Mouse (Mus musculus) neural tube, embryonic 11.5 days (tissue): ENCODE measurements around the gene Gfap. TPM values are rescaled to one million over a fixed set of nuclear protein-coding genes. Genes with fewer than 3 reads are reported as not detected.

Experiments used
- ATAC-seq: fragments of 200-750 bp; cut with Nextera tagmentation; 2 replicates; pipeline ENCODE4 v1.8.0; 2017; ENCODE audit warnings: moderate number of reproducible peaks, mild to moderate bottlenecking, moderate TSS enrichment, moderate library complexity; ENCODE audit not compliant: insufficient read depth, low FRiP score, low TSS enrichment
- DNase-seq: peaks from one replicate; pipeline ENCODE4 v3.0.0-alpha.2; 2015; ENCODE audit warnings: low spot score
- H3K27ac ChIP-seq: fragments of 300-500 bp; sonication (generic); 2 replicates; pipeline ENCODE4 v1.5.1; 2014; ENCODE audit warnings: low read depth, mild to moderate bottlenecking, low read length
- H3K27me3 ChIP-seq: fragments of 300-500 bp; sonication (generic); 2 replicates; pipeline ENCODE4 v1.6.1; 2014; ENCODE audit warnings: mild to moderate bottlenecking, low read length, mixed read lengths; ENCODE audit not compliant: control insufficient read depth, insufficient read depth
- H3K36me3 ChIP-seq: fragments of 300-500 bp; sonication (generic); 2 replicates; pipeline ENCODE4 v1.6.1; 2014; ENCODE audit warnings: mild to moderate bottlenecking, low read length, moderate library complexity, mixed read lengths; ENCODE audit not compliant: control insufficient read depth, insufficient read depth
- H3K4me1 ChIP-seq: fragments of 300-500 bp; sonication (generic); 2 replicates; pipeline ENCODE4 v1.6.1; 2014; ENCODE audit warnings: low read length, mixed read lengths; ENCODE audit not compliant: control insufficient read depth, insufficient read depth
- H3K4me2 ChIP-seq: fragments of 300-500 bp; sonication (generic); 2 replicates; pipeline ENCODE4 v1.6.1; 2014; ENCODE audit warnings: low read depth, mild to moderate bottlenecking, moderate library complexity
- H3K4me3 ChIP-seq: fragments of 300-500 bp; sonication (generic); 2 replicates; pipeline ENCODE4 v1.5.1; 2014; ENCODE audit warnings: low read depth, low read length
- H3K9ac ChIP-seq: fragments of 300-500 bp; sonication (generic); 2 replicates; pipeline ENCODE4 v1.6.1; 2014; ENCODE audit warnings: mild to moderate bottlenecking, low read length
- H3K9me3 ChIP-seq: fragments of 300-500 bp; sonication (generic); 2 replicates; pipeline ENCODE4 v1.6.1; 2016; ENCODE audit warnings: low read length; ENCODE audit not compliant: control insufficient read depth
- whole genome bisulfite sequencing: fragments of 180-500 bp; shearing (Covaris S2); extraction: QIAGEN DNeasy Blood & Tissue Kit; methylation state at CpG from one replicate; pipeline ENCODE4 v1.1.7; 2014; 5-methylcytosine and 5-hydroxymethylcytosine counted together
- polyA plus RNA-seq: library from polyadenylated mRNA; unstranded; fragments of >200 nt; fragmentation: Nextera tagmentation; extraction: Ambion mirVana; gene quantifications from 2 replicates; pipeline ENCODE4 v1.2.1, GENCODE M21; 2014

Gene Gfap
- polyA plus RNA-seq, 1 experiment from 2014 or later = 0.20 TPM

GRCm38 (mm10) chr11:102890096-102890495 lies 10.6 kb downstream of the Gfap start:
- Histone ChIP-seq H3K4me1 (no peaks in the 10 kb centered on the region), H3K9me3 (no peaks in the 10 kb centered on the region), H3K27me3 (peaks cover 26% of the 10 kb centered on the region), H3K36me3 (no peaks in the 10 kb centered on the region), H3K4me3 (no peak overlapping the region), H3K4me2 (no peak overlapping the region), H3K9ac (no peak overlapping the region), H3K27ac (no peak overlapping the region)
- 56% methylated on average over 5 of the region's 5 CpGs for WGBS
- no peak for ATAC-seq
- no peak for DNase-seq

- Histone ChIP-seq H3K36me3 (no peaks in the 10 kb centered on the region), H3K27me3 (peaks cover 9% of the 10 kb centered on the region), H3K27ac (no peak overlapping the region), H3K4me2 (no peak overlapping the region), H3K4me1 (no peaks in the 10 kb centered on the region), H3K4me3 (no peak overlapping the region), H3K9me3 (no peaks in the 10 kb centered on the region), H3K9ac (no peak overlapping the region)
- 67% methylated on average over 3 of the region's 3 CpGs for WGBS
- DNase-seq (no peak), ATAC-seq (no peak)
Observed at GRCm38 (mm10) chr11:102888135-102888534, 12.6 kb downstream of the Gfap start.

DNA sequence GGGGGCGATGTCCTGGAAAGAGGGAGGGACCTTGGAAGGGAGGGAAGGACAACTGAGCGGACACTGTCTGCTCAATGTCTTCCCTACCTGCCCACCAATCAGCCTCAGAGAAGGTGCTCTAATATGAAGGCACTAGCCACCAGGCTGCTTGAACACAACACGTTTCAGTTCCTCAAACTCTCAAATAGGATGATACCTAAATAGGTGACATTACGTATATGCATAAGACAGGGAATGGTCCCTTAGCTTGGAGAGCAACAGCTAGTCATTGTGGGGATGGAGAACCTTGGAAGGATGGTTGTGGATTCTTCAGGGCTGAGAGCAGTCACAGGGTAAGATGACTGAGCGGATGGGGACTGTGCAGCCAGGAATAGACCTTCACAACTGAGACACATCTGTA lies 13.3 kb downstream of the Gfap start:
- Histone ChIP-seq H3K4me2 (no peak overlapping the region), H3K4me1 (no peaks in the 10 kb centered on the region), H3K9me3 (no peaks in the 10 kb centered on the region), H3K4me3 (no peak overlapping the region), H3K36me3 (no peaks in the 10 kb centered on the region), H3K9ac (no peak overlapping the region), H3K27me3 (peaks cover 6% of the 10 kb centered on the region), H3K27ac (no peak overlapping the region)
- ATAC-seq (no peak), DNase-seq (no peak)
- 85% methylated on average over 5 of the region's 5 CpGs for WGBS

GRCm38 (mm10) chr11:102884616-102885219 lies 16.0 kb downstream of the Gfap start, which contains the start of gene Fam187a:
TSS of gene Fam187a (plus strand) at chr11:102885169.
- Histone ChIP-seq H3K9ac (no peak within 1 kb of the TSS), H3K27ac (no peak within 1 kb of the TSS), H3K4me2 (no peak within 1 kb of the TSS), H3K4me1 (peaks cover 7% of the 10 kb centered on the region), H3K9me3 (no peaks in the 10 kb centered on the region), H3K36me3 (no peaks in the 10 kb centered on the region), H3K27me3 (peaks cover 2% of the 10 kb centered on the region; the same call in 1 of the 2 replicates), H3K4me3 (no peak within 1 kb of the TSS)
- DNase-seq (no peak), ATAC-seq (no peak)
- WGBS = 54% methylated on average over 10 of the region's 10 CpGs

DNA sequence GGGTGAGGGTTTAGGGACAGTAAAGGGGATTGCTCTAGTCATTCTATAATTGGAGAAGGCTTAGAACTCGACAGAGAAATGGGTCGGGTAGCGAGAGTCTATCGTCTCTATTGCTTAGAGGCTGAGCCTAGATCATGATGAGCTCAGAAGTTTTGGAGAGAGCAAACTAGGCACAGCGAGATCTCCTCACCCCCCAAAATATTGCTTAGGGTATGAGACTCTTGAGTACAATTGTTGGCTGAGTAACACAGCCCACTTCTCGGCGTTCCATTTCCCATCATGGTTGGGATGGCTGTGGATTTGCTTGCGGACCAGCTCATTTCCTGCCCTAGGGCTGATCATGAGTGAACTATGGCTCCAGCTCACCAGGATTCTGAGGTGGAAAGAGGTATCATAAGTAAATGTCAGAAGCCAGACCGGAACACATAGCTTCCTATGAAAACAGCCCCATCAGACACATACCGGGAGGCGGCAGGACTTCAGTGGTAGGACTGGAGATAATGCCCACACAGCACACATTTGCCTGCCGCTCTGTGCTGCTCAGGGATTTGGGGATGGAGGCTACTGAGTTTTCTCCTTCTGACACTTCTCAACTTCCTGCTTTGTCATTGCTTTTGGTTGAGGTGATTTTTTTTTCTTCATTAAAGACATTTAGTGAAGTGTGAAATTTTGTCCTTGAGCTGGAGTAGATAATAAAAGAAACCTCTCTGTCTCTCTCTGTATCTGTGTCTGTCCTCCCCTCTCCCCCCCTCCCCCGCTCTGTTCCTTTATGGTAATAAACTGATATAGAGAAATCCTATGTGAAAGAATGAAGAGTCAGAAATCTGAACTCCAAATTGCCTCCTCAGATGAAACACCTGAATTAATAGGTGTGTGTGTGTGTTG lies 19.2 kb downstream of the Gfap start:
- Histone ChIP-seq H3K27me3 (no peaks in the 10 kb centered on the region), H3K4me3 (peak overlapping the region; percentile 70), H3K4me2 (peak overlapping the region; percentile 66), H3K9ac (peak overlapping the region; percentile 39), H3K9me3 (no peaks in the 10 kb centered on the region), H3K36me3 (peaks cover under 1% of the 10 kb centered on the region; the same call in 1 of the 2 replicates), H3K27ac (no peak overlapping the region), H3K4me1 (peaks cover 10% of the 10 kb centered on the region)
- peak; percentile 20; the same call in 1 of the 2 replicates for ATAC-seq
- DNase-seq = no peak
- WGBS = 24% methylated on average over 13 of the region's 13 CpGs

- Histone ChIP-seq H3K9me3 (no peaks in the 10 kb centered on the region), H3K9ac (peak within 1 kb of the TSS; percentile 74), H3K36me3 (peaks cover 3% of the 10 kb centered on the region; the same call in 1 of the 2 replicates), H3K27me3 (no peaks in the 10 kb centered on the region), H3K4me3 (peak within 1 kb of the TSS; percentile 70), H3K27ac (peak within 1 kb of the TSS; percentile 47), H3K4me1 (peaks cover 10% of the 10 kb centered on the region), H3K4me2 (peak within 1 kb of the TSS; percentile 66)
- ATAC-seq (peak; percentile 91), DNase-seq (peak; percentile 93)
- WGBS = under 1% methylated on average over 62 of the region's 62 CpGs
Observed at GRCm38 (mm10) chr11:102880585-102881313, 20.0 kb downstream of the Gfap start, which contains the start of the genes Eftud2 and Ccdc103. TSS of gene Eftud2 (minus strand) at chr11:102880985. TSS of gene Ccdc103 (plus strand) at chr11:102881204.

DNA sequence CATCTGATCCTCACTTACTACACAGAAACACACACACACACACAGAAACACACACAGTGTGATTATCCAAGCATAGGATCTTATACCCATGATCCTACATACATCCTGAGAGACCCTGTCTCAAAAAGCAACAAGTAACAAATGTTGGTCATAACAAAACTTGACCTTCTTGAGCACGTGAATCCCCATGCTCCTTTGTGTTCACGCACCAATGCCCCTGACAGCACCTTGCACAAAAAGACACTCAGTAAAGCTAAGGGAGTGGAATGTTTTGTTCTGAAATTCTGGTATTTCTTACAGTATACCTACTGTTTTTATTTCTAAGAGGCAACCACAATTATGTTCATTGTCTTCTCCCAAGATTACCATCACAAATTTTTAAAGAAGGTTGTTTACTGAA lies 21.2 kb downstream of the Gfap start:
- ATAC-seq (no peak), DNase-seq (no peak)
- no peaks in the 10 kb centered on the region for H3K9me3 ChIP-seq
- no peak overlapping the region for H3K27ac ChIP-seq
- peaks cover 3% of the 10 kb centered on the region; the same call in 1 of the 2 replicates for H3K36me3 ChIP-seq
- 68% methylated on average over 2 of the region's 2 CpGs for WGBS
- H3K4me2 ChIP-seq = peak overlapping the region; percentile 66
- H3K27me3 ChIP-seq = no peaks in the 10 kb centered on the region
- H3K4me1 ChIP-seq = peaks cover 10% of the 10 kb centered on the region
- H3K9ac ChIP-seq = no peak overlapping the region; the same call in 1 of the 2 replicates
- H3K4me3 ChIP-seq = peak overlapping the region; percentile 70

- Histone ChIP-seq H3K36me3 (peaks cover 7% of the 10 kb centered on the region; the same call in 1 of the 2 replicates), H3K9me3 (no peaks in the 10 kb centered on the region), H3K4me1 (peaks cover 4% of the 10 kb centered on the region), H3K4me3 (no peak overlapping the region), H3K4me2 (no peak overlapping the region), H3K27me3 (no peaks in the 10 kb centered on the region), H3K27ac (no peak overlapping the region), H3K9ac (no peak overlapping the region)
- ATAC-seq (no peak), DNase-seq (no peak)
- WGBS = 90% methylated on average over 7 of the region's 7 CpGs
Observed at GRCm38 (mm10) chr11:102874801-102875334, 25.8 kb downstream of the Gfap start.
